Mouse (Mus musculus) midbrain, postnatal 0 days (tissue): ENCODE data around the gene Oas1a. TPM values are rescaled to one million over a fixed set of nuclear protein-coding genes. Genes with fewer than 3 reads are reported as not detected.
"Not testable (repeated sequence)": the region's sequence is repeated elsewhere in the genome, so short reads cannot be mapped to it uniquely, and the experiment has no call there.

Experiments
- ATAC-seq: fragments of 200-750 bp; cut with Nextera tagmentation; 2 replicates; pipeline ENCODE4 v1.8.0; 2017; ENCODE audit warnings: moderate number of reproducible peaks, mild to moderate bottlenecking, moderate TSS enrichment, moderate library complexity; ENCODE audit not compliant: low FRiP score
- DNase-seq: peaks from one replicate; pipeline ENCODE4 v3.0.0-alpha.2; 2015; ENCODE audit warnings: low spot score
- H3K27ac ChIP-seq: fragments of 300-500 bp; sonication (generic); 2 replicates; pipeline ENCODE4 v1.5.1; 2014; ENCODE audit warnings: low read depth, mild to moderate bottlenecking, low read length, mixed read lengths
- H3K27me3 ChIP-seq: fragments of 300-500 bp; sonication (generic); 2 replicates; pipeline ENCODE4 v1.6.1; 2014; ENCODE audit warnings: low read length, control low read depth, mixed read lengths; ENCODE audit not compliant: insufficient read depth
- H3K36me3 ChIP-seq: fragments of 300-500 bp; sonication (generic); 2 replicates; pipeline ENCODE4 v1.6.1; 2014; ENCODE audit warnings: low read length, control low read depth, mixed read lengths; ENCODE audit not compliant: insufficient read depth
- H3K4me1 ChIP-seq: fragments of 300-500 bp; sonication (generic); 2 replicates; pipeline ENCODE4 v1.6.1; 2014; ENCODE audit warnings: mild to moderate bottlenecking, control low read depth, antibody characterized with exemption, low read length, mixed read lengths; ENCODE audit not compliant: insufficient read depth
- H3K4me2 ChIP-seq: fragments of 300-500 bp; sonication (generic); 2 replicates; pipeline ENCODE4 v1.6.1; 2014; ENCODE audit warnings: low read depth, mild to moderate bottlenecking, low read length, mixed read lengths; ENCODE audit not compliant: poor library complexity, severe bottlenecking
- H3K4me3 ChIP-seq: fragments of 300-500 bp; sonication (generic); 2 replicates; pipeline ENCODE4 v1.5.1; 2014; ENCODE audit warnings: low read depth, mild to moderate bottlenecking, low read length, moderate library complexity
- H3K9ac ChIP-seq: fragments of 300-500 bp; sonication (generic); replicated peaks from 2 replicates; pipeline ENCODE4 v1.6.1; 2014; ENCODE audit warnings: mild to moderate bottlenecking, low read length, moderate library complexity, mixed read lengths; ENCODE audit not compliant: poor library complexity, severe bottlenecking
- H3K9me3 ChIP-seq: fragments of 300-500 bp; sonication (generic); 2 replicates; pipeline ENCODE4 v1.6.1; 2016; ENCODE audit warnings: low read length, control low read depth
- CTCF ChIP-seq: IDR thresholded peaks from 2 replicates; pipeline ENCODE4 v1.5.1; 2016; ENCODE audit warnings: antibody characterized with exemption, mild to moderate bottlenecking
- WGBS: fragments of 180-500 bp; shearing (Covaris S2); extraction: QIAGEN DNeasy Blood & Tissue Kit; methylation state at CpG from one replicate; pipeline ENCODE4 v1.1.7; 2014; 5-methylcytosine and 5-hydroxymethylcytosine counted together
- polyA plus RNA-seq: library from polyadenylated mRNA; unstranded; fragments of >200 nt; fragmentation: Nextera tagmentation; extraction: Ambion mirVana; gene quantifications from 2 replicates; pipeline ENCODE4 v1.2.1, GENCODE M21; 2015
- total RNA-seq: library from RNA; depleted of rRNA; stranded (reverse); fragments of >200 nt; gene quantifications from 2 replicates; pipeline ENCODE4 v1.2.3, GENCODE M21; 2014

Oas1a gene
- total and polyA plus RNA-seq, 2 experiments from 2014 or later, result 1.6 to 1.8 TPM

GRCm38 (mm10) chr5:120914204-120914603, 6.9 kb upstream of the Oas1a start, which contains the start of gene Oas1d:
Gene Oas1d (plus strand): TSS chr5:120914536.
- peak; percentile 42 for DNase-seq
- not testable (repeated sequence) for H3K27ac ChIP-seq, H3K9ac ChIP-seq, H3K36me3 ChIP-seq, H3K4me2 ChIP-seq, H3K4me1 ChIP-seq, H3K9me3 ChIP-seq, H3K4me3 ChIP-seq, ATAC-seq, H3K27me3 ChIP-seq
- 51% methylated on average over 8 of the region's 8 CpGs for WGBS
- TF ChIP-seq CTCF, result peak; percentile 53

GRCm38 (mm10) chr5:120908196-120908920, 1.0 kb upstream of the Oas1a start:
- no peak overlapping the region for H3K27ac ChIP-seq
- TF ChIP-seq CTCF, result no peak

GRCm38 (mm10) chr5:120902056-120902455, 5.3 kb downstream of the Oas1a start:
- H3K27ac ChIP-seq, result no peak overlapping the region
- no peak overlapping the region for H3K9ac ChIP-seq
- 96% methylated on average over 5 of the region's 5 CpGs for WGBS

More at GRCm38 (mm10) chr5:120908196-120908920, 1.0 kb upstream of the Oas1a start:
- no peak overlapping the region for H3K4me3 ChIP-seq
- H3K9ac ChIP-seq, result no peak overlapping the region
- ATAC-seq (no peak), DNase-seq (no peak)
- H3K4me1 ChIP-seq, result no peaks in the 10 kb centered on the region
- WGBS, result 44% methylated on average over 7 of the region's 7 CpGs
- no peak overlapping the region for H3K4me2 ChIP-seq
- no peaks in the 10 kb centered on the region for H3K27me3 ChIP-seq
- no peaks in the 10 kb centered on the region for H3K9me3 ChIP-seq
- no peaks in the 10 kb centered on the region for H3K36me3 ChIP-seq

GRCm38 (mm10) chr5:120900666-120901065, 6.7 kb downstream of the Oas1a start:
- Histone ChIP-seq H3K9ac (no peak overlapping the region), H3K4me2 (no peak overlapping the region), H3K27me3 (no peaks in the 10 kb centered on the region), H3K9me3 (no peaks in the 10 kb centered on the region), H3K4me3 (no peak overlapping the region), H3K4me1 (no peaks in the 10 kb centered on the region), H3K27ac (no peak overlapping the region), H3K36me3 (no peaks in the 10 kb centered on the region)
- ATAC-seq (no peak), DNase-seq (no peak)
- TF ChIP-seq CTCF, result no peak
- WGBS, result 60% methylated on average over 1 of the region's 1 CpGs

More at GRCm38 (mm10) chr5:120902056-120902455, 5.3 kb downstream of the Oas1a start:
- H3K4me3 ChIP-seq, result no peak overlapping the region
- no peak for TF ChIP-seq CTCF
- H3K27me3 ChIP-seq, result no peaks in the 10 kb centered on the region
- no peaks in the 10 kb centered on the region for H3K9me3 ChIP-seq
- DNase-seq, result no peak
- no peaks in the 10 kb centered on the region for H3K4me1 ChIP-seq
- ATAC-seq, result no peak
- no peak overlapping the region for H3K4me2 ChIP-seq
- no peaks in the 10 kb centered on the region for H3K36me3 ChIP-seq

GRCm38 (mm10) chr5:120898726-120899125, 8.6 kb downstream of the Oas1a start:
- TF ChIP-seq CTCF, result no peak
- Histone ChIP-seq H3K27me3 (no peaks in the 10 kb centered on the region), H3K9ac (no peak overlapping the region), H3K4me3 (no peak overlapping the region), H3K27ac (no peak overlapping the region), H3K36me3 (no peaks in the 10 kb centered on the region), H3K4me2 (no peak overlapping the region), H3K9me3 (no peaks in the 10 kb centered on the region), H3K4me1 (no peaks in the 10 kb centered on the region)
- DNase-seq (no peak), ATAC-seq (no peak)

- H3K27me3 ChIP-seq, result no peaks in the 10 kb centered on the region
- WGBS, result 79% methylated on average over 6 of the region's 6 CpGs
- H3K4me1 ChIP-seq, result no peaks in the 10 kb centered on the region
- no peak for ATAC-seq
- no peak overlapping the region for H3K27ac ChIP-seq
- H3K9me3 ChIP-seq, result no peaks in the 10 kb centered on the region
- DNase-seq, result no peak
- no peaks in the 10 kb centered on the region for H3K36me3 ChIP-seq
- TF ChIP-seq CTCF, result no peak
- H3K4me2 ChIP-seq, result no peak overlapping the region
- no peak overlapping the region for H3K4me3 ChIP-seq
- no peak overlapping the region for H3K9ac ChIP-seq
These were observed 9.0 kb downstream of the Oas1a start for GRCm38 (mm10) chr5:120898307-120898706.
